Mouse (Mus musculus): ENCODE measurements around the gene Dab2ip. TPM values are rescaled to one million over a fixed set of nuclear protein-coding genes. Genes with fewer than 3 reads are reported as not detected.

Gene Dab2ip
- polyA plus RNA-seq, 1 experiment from 2014 or later: 68.1 TPM

DNA sequence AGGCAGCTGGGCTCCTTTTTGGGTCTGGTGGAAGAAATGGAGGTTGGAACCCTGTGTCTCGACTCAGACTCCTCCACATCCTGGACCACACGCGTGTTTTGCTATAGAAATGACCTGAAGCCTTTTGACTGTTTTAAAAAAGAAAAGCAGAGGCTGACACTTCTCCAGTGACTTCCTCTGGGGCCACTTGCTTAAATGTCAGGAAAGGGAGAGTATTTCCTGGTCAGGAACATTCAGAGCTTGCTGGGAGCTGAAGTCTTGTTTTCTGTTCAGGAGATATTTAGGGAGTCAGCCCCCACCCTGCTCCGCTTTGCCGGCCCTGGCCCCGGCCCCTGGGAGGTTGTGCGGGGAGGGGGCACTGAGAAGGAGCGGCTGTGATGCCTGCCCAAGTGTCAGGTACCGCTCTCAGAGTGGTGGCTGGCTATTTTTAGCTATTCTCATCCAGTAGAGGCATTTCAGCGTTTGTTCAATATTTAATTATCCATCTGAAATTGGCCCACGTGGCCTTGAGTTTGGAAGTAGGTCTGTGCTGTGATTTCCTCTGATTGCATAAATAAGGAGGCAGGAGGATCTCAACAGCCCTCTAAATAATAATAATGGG lies 69.3 kb downstream of the Dab2ip start:
- WGBS: 58% methylated on average over 11 of the region's 11 CpGs
- no peaks in the 10 kb centered on the region for H3K36me3 ChIP-seq
- no peak overlapping the region for H3K4me3 ChIP-seq
- no peak overlapping the region for H3K9ac ChIP-seq
- H3K27ac ChIP-seq: peak overlapping the region; percentile 18; the same call in 1 of the 2 replicates
- no peaks in the 10 kb centered on the region for H3K27me3 ChIP-seq
- H3K4me2 ChIP-seq (replicated peaks): no peak overlapping the region
- ATAC-seq (ENCODE audit: low FRiP score): no peak
- H3K4me1 ChIP-seq: peaks cover 57% of the 10 kb centered on the region
- H3K9me3 ChIP-seq (replicated peaks): no peaks in the 10 kb centered on the region

DNA sequence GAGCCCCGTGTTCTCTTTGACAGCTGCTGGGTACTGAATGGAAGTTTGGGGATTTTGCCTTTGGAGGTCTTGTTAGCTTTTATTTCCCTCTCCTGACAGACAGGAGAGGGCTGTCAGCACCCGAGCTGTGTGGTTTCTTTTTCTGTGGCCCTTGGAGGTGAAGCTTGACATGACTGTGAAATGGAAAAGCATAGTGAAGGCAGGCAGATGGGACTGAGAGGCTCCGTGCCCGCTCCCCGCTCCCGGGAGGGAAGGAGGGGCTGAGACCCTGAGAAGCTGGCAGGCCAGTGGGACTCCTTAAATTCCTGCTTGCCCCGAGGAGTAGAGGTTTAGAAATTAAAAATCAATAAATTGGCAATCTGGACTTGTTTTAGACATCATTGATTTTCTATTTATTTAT lies 70.0 kb downstream of the Dab2ip start:
- Histone ChIP-seq H3K9me3 (replicated peaks) (no peaks in the 10 kb centered on the region), H3K4me3 (no peak overlapping the region), H3K4me1 (peaks cover 50% of the 10 kb centered on the region), H3K4me2 (replicated peaks) (no peak overlapping the region), H3K27me3 (no peaks in the 10 kb centered on the region), H3K27ac (0 out of 2 replicates have a peak overlapping the region, but pooled peaks have one; percentile 18), H3K36me3 (no peaks in the 10 kb centered on the region), H3K9ac (no peak overlapping the region)
- WGBS: 57% methylated on average over 7 of the region's 7 CpGs
- ATAC-seq (ENCODE audit: low FRiP score): no peak

DNA sequence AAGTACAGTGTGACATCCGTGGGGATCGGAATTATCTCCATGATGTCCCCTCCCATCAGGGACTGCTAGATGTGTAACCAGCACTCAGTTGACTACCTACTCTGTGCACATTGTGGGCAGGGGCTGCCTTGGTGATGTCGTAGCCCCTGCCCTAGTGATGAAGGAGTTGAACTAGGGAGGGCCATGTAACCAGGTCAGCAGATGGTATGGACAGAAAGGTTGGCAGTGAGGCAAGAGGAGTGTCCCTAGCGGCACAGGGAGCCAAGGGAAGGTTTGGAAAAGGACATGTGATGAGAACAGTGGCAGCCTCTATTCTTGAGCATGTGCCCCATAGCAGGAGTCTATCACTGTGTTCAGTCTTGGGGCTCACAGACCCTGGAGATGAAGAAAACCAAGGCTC lies 70.6 kb downstream of the Dab2ip start:
- no peak overlapping the region for H3K9ac ChIP-seq
- peaks cover 44% of the 10 kb centered on the region for H3K4me1 ChIP-seq
- H3K4me3 ChIP-seq: no peak overlapping the region
- no peak overlapping the region for H3K4me2 ChIP-seq (replicated peaks)
- no peak overlapping the region for H3K27ac ChIP-seq
- H3K36me3 ChIP-seq: no peaks in the 10 kb centered on the region
- H3K27me3 ChIP-seq: no peaks in the 10 kb centered on the region
- WGBS: 85% methylated on average over 4 of the region's 4 CpGs
- ATAC-seq (ENCODE audit: low FRiP score): no peak
- H3K9me3 ChIP-seq (replicated peaks): no peaks in the 10 kb centered on the region

DNA sequence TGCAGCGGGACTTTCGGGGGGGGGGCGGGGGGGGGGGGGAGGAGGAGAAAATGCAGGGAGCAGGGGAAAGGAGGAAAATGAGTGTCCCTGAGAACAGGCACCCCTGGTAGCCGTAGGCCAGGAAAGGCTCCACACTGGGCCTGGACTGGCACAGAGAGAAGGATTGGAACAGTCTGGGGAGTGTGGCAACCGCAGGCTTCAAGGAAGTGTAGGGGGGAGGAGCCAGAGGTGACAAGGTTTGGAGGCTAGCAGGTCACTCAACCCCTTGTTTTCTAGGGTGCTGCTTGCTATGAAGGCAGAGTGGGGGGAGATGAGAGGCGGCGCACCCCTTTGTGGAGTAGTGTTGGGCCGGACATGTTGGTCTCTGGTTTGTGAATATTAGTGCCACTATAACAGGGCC lies 71.1 kb downstream of the Dab2ip start:
- peaks cover 42% of the 10 kb centered on the region for H3K4me1 ChIP-seq
- no peak for ATAC-seq (ENCODE audit: low FRiP score)
- WGBS: 86% methylated on average over 6 of the region's 8 CpGs

DNA sequence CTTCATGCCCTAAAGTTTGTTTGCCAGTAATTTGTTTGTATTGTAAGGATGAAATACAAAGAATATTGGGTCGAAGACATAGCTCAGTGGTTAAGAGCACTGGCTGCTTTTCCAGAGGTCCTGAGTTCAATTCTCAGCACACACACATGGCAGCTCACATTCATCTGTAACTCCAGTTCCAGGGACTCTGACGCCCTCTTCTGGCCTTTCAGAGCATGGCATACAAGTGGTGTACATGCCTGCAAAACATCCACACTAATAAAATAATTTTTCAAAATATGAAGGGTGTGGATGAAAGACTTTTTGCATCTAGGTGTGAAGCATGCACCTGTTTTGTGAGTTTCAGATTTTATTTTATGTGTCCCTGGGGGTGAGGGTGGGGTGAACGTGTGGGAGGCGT lies 75.3 kb downstream of the Dab2ip start:
- WGBS: 84% methylated on average over 4 of the region's 4 CpGs
- no peaks in the 10 kb centered on the region for H3K27me3 ChIP-seq
- ATAC-seq (ENCODE audit: low FRiP score): no peak
- H3K4me3 ChIP-seq: no peak overlapping the region
- H3K36me3 ChIP-seq: no peaks in the 10 kb centered on the region
- no peak overlapping the region for H3K27ac ChIP-seq
- peaks cover 13% of the 10 kb centered on the region for H3K4me1 ChIP-seq
- no peak overlapping the region for H3K4me2 ChIP-seq (replicated peaks)
- H3K9me3 ChIP-seq (replicated peaks): no peaks in the 10 kb centered on the region
- H3K9ac ChIP-seq: no peak overlapping the region

More for the DNA sequence above, 71.1 kb downstream of the Dab2ip start:
- Histone ChIP-seq H3K27me3 (no peaks in the 10 kb centered on the region), H3K4me3 (no peak overlapping the region), H3K36me3 (no peaks in the 10 kb centered on the region), H3K9me3 (replicated peaks) (no peaks in the 10 kb centered on the region), H3K4me2 (replicated peaks) (no peak overlapping the region), H3K9ac (no peak overlapping the region), H3K27ac (no peak overlapping the region)

DNA sequence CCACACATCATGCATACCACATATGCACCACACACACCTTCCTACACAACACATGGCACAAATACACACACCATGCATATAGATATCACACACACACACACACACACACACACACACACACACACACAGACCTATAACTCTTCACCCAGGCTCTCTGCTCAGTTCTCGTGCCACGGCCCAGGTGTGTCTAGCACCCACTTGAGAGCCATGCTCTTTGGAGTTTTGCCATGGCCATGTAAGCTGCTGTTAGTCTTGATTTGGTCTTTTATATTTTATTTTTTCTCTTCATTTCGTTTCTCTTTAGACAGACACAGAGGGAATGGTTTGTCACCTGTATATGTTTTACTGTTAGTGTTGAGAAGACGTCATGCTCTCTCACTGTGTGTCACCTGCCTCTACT lies 76.9 kb downstream of the Dab2ip start:
- no peaks in the 10 kb centered on the region for H3K9me3 ChIP-seq (replicated peaks)
- peaks cover 9% of the 10 kb centered on the region for H3K4me1 ChIP-seq
- no peak for ATAC-seq (ENCODE audit: low FRiP score)
- 91% methylated on average over 4 of the region's 4 CpGs for WGBS
- no peak overlapping the region for H3K4me3 ChIP-seq
- H3K27ac ChIP-seq: no peak overlapping the region
- H3K4me2 ChIP-seq (replicated peaks): no peak overlapping the region
- no peaks in the 10 kb centered on the region for H3K27me3 ChIP-seq
- H3K36me3 ChIP-seq: no peaks in the 10 kb centered on the region
- H3K9ac ChIP-seq: no peak overlapping the region

DNA sequence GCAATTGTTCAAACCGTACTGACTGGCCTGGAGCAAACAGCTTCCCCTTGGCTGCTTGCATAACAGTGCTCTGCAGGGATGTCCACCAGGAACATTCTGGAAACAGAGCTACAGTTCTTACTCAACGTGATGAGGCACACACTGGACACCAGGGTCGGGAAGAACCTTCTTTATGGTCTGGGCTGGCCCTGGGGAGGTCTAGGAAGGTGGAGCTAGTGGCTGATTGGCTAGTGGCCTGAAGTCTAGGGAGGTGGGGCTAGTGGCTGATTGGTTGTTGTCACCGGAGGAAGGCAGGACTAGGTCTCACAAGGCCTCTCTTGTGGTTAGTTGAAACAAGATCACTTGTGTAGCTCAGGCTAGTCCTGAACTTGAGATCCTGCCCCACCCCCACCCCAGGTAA lies 77.5 kb downstream of the Dab2ip start:
- H3K36me3 ChIP-seq: no peaks in the 10 kb centered on the region
- H3K27me3 ChIP-seq: no peaks in the 10 kb centered on the region
- H3K4me1 ChIP-seq: peaks cover 9% of the 10 kb centered on the region
- H3K4me2 ChIP-seq (replicated peaks): no peak overlapping the region
- WGBS: 69% methylated on average over 4 of the region's 4 CpGs
- H3K27ac ChIP-seq: no peak overlapping the region
- ATAC-seq (ENCODE audit: low FRiP score): no peak
- no peak overlapping the region for H3K9ac ChIP-seq
- no peak overlapping the region for H3K4me3 ChIP-seq
- H3K9me3 ChIP-seq (replicated peaks): no peaks in the 10 kb centered on the region

DNA sequence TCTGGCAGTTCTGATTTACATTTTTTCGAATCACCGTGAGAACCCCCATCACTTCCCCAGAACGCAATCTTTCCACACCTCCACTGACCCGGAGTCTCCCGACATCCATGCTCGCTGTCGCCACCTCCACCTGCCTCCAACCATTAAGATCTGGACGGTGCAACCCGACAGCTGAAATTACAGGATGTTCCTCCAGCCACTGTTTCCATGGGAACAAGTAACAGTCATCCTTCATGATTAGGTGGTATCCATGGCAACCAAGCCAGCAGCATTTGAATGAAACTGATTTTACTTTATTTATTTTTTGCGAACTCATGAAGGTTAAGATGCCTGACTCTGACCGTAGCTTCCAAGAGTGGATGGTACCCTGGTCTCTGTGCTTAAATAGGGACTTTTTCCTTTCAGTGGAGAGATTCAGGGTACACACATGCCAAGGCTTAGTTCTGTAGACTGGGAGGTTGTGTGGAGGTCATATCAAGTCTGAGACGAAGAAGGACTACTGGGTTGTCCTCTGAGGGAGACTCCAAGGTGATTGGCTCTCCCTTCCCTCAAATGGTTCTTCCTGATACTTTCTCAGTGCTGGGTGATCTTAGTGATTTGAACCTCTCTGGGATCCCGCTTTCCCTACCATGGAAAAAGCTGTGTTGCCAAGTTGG lies 79.9 kb downstream of the Dab2ip start:
- no peaks in the 10 kb centered on the region for H3K27me3 ChIP-seq
- H3K4me3 ChIP-seq: no peak overlapping the region
- H3K27ac ChIP-seq: peak overlapping the region; percentile 53; the same call in 1 of the 2 replicates
- peaks cover 9% of the 10 kb centered on the region for H3K4me1 ChIP-seq
- H3K4me2 ChIP-seq (replicated peaks): no peak overlapping the region
- no peaks in the 10 kb centered on the region for H3K36me3 ChIP-seq
- H3K9ac ChIP-seq: no peak overlapping the region
- H3K9me3 ChIP-seq (replicated peaks): no peaks in the 10 kb centered on the region
- ATAC-seq (ENCODE audit: low FRiP score): peak; percentile 62
- WGBS: 60% methylated on average over 13 of the region's 13 CpGs

DNA sequence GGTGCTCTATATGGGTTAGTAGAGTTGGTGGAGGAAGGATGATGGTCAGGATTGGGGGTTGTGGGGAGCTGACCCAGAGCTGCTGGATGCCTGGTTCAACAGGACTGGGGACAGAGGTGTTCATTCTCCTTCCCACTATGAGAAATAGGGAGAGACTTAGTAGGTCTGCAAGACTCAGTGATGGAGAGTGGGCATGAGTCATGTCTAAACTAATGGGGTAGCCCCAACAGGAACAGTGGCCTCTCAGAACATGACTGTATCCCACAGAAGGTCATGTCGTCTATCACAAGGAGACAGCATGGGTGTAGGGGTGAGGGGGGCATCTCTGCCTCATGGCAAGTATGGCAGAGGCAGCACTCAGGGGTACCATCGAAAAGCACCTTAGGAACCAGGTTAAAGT lies 81.7 kb downstream of the Dab2ip start:
- Histone ChIP-seq H3K9ac (no peak overlapping the region), H3K4me1 (peaks cover 7% of the 10 kb centered on the region), H3K27me3 (no peaks in the 10 kb centered on the region), H3K9me3 (replicated peaks) (no peaks in the 10 kb centered on the region), H3K27ac (no peak overlapping the region), H3K4me3 (no peak overlapping the region), H3K36me3 (0 out of 2 replicates have a peak, but pooled peaks cover 2% of the 10 kb centered on the region), H3K4me2 (replicated peaks) (no peak overlapping the region)
- WGBS: 90% methylated on average over 2 of the region's 2 CpGs
- no peak for ATAC-seq (ENCODE audit: low FRiP score)

DNA sequence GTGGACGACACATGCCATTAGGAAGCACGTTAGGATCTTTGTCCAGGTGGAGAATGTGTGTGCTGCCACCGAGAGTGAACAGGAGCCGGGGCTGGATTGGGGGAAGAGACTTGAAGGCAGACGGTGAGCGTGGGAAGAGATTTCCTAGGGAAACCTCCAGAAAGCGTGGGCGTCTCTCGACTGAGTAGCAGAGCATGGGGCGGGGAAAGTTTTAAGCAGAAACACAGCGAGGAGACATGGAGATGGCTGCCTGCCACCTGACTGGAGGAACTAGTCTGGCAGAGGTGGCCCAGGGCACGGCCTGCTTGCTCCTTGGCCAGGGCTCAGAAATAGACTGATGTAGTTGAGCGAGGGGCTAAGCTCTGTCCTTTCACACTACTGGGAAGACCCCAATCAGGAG lies 82.5 kb downstream of the Dab2ip start:
- 81% methylated on average over 13 of the region's 13 CpGs for whole genome bisulfite sequencing
- no peak overlapping the region for H3K4me2 ChIP-seq (replicated peaks)
- no peaks in the 10 kb centered on the region for H3K27me3 ChIP-seq
- 0 out of 2 replicates have a peak, but pooled peaks cover 4% of the 10 kb centered on the region for H3K36me3 ChIP-seq
- no peak overlapping the region for H3K4me3 ChIP-seq
- H3K27ac ChIP-seq: no peak overlapping the region
- H3K9ac ChIP-seq: no peak overlapping the region
- peaks cover 7% of the 10 kb centered on the region for H3K4me1 ChIP-seq
- ATAC-seq (ENCODE audit: low FRiP score): no peak
- H3K9me3 ChIP-seq (replicated peaks): no peaks in the 10 kb centered on the region

DNA sequence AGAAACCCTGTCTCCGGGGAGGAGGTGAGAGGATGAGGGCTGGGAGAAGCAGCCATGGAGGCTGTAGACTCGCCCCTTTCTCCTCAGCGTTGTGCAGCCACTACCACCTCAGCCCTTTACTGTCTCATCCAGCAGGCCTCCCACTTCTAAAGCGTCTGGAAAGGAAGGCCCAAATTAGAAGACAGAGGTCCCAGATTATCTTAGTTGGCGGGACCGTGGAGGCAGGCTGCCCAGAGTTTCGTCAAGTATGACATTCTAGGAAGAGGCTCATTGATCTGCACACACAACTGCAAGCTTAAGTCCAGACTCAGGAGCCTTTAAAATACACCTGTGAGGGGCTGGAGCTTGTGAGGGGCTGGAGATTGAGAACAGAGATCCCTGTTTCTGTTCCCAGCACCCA lies 84.2 kb downstream of the Dab2ip start:
- no peak overlapping the region for H3K9ac ChIP-seq
- H3K4me1 ChIP-seq: peaks cover 7% of the 10 kb centered on the region
- no peak overlapping the region for H3K4me2 ChIP-seq (replicated peaks)
- no peak for ATAC-seq (ENCODE audit: low FRiP score)
- no peaks in the 10 kb centered on the region for H3K27me3 ChIP-seq
- no peak overlapping the region for H3K4me3 ChIP-seq
- no peak overlapping the region for H3K27ac ChIP-seq
- no peaks in the 10 kb centered on the region for H3K9me3 ChIP-seq (replicated peaks)
- H3K36me3 ChIP-seq: 0 out of 2 replicates have a peak, but pooled peaks cover 4% of the 10 kb centered on the region
- WGBS: 84% methylated on average over 7 of the region's 7 CpGs

DNA sequence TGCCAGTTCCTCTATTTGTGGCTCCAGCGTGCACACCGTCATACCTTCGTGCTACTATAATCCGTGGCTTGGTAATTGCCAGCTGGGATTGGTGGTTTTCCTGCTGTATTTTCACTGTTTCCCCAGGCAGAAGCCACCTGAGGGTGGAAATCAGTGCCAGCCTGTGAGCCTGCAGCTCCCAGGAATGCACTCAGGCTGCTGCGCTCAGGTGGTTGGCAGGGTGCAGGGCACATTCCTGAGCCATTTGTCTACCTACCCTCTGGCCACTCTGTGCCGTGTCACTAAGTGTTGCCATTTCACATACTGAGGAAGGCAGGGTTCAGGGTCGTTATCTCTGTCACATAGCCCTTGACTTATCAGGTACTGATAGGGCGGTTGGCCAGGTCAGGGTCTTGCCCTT lies 88.5 kb downstream of the Dab2ip start:
- no peaks in the 10 kb centered on the region for H3K9me3 ChIP-seq (replicated peaks)
- no peak overlapping the region for H3K9ac ChIP-seq
- 93% methylated on average over 8 of the region's 8 CpGs for WGBS
- ATAC-seq (ENCODE audit: low FRiP score): no peak
- no peak overlapping the region for H3K4me3 ChIP-seq
- no peak overlapping the region for H3K4me2 ChIP-seq (replicated peaks)
- no peak overlapping the region for H3K27ac ChIP-seq
- H3K4me1 ChIP-seq: peaks cover 8% of the 10 kb centered on the region
- no peaks in the 10 kb centered on the region for H3K27me3 ChIP-seq
- 0 out of 2 replicates have a peak, but pooled peaks cover 4% of the 10 kb centered on the region for H3K36me3 ChIP-seq

DNA sequence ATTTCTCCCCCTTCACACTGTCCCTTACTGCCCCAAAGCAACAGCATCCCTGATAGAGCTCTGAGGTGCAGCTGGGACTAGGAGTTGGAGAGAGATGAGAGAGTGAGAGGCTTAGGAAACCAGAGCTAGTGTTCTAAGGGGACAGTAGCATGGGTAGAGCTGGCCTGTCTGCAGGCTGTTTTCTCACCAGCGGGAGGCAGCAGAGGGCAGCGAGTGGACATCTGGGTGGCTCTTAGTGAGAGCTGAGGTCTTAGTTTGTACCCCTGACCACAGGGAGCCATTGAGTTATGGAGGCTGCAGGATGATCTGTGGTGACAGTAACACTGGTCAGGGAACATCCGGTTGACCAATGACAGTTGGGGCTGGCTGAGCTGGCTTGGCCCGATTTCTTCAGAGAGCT lies 91.6 kb downstream of the Dab2ip start:
- H3K4me2 ChIP-seq (replicated peaks): no peak overlapping the region
- 36% methylated on average over 4 of the region's 4 CpGs for WGBS
- 0 out of 2 replicates have a peak, but pooled peaks cover 3% of the 10 kb centered on the region for H3K36me3 ChIP-seq
- ATAC-seq (ENCODE audit: low FRiP score): peak; percentile 63
- H3K27ac ChIP-seq: no peak overlapping the region
- no peak overlapping the region for H3K4me3 ChIP-seq
- peaks cover 25% of the 10 kb centered on the region for H3K4me1 ChIP-seq
- H3K9me3 ChIP-seq (replicated peaks): no peaks in the 10 kb centered on the region
- no peaks in the 10 kb centered on the region for H3K27me3 ChIP-seq
- H3K9ac ChIP-seq: no peak overlapping the region

Data from hindbrain, embryonic 12.5 days (tissue).